Mouse (Mus musculus) neural tube, embryonic 12.5 days (tissue): ENCODE measurements around the gene Gm11127. TPM values are rescaled to one million over a fixed set of nuclear protein-coding genes. Genes with fewer than 3 reads are reported as not detected.

Source experiments
- ATAC-seq: fragments of 200-750 bp; cut with Nextera tagmentation; 2 replicates; pipeline ENCODE4 v1.8.0; 2017; ENCODE audit warnings: low read depth, mild to moderate bottlenecking, moderate TSS enrichment, moderate library complexity; ENCODE audit not compliant: low FRiP score
- H3K27ac ChIP-seq: fragments of 300-500 bp; sonication (generic); 2 replicates; pipeline ENCODE4 v1.5.1; 2016
- H3K27me3 ChIP-seq: fragments of 300-500 bp; sonication (generic); replicated peaks from 2 replicates; pipeline ENCODE4 v1.6.1; 2016; ENCODE audit warnings: mild to moderate bottlenecking
- H3K36me3 ChIP-seq: fragments of 300-500 bp; sonication (generic); 2 replicates; pipeline ENCODE4 v1.6.1; 2016; ENCODE audit warnings: mild to moderate bottlenecking
- H3K4me1 ChIP-seq: fragments of 300-500 bp; sonication (generic); 2 replicates; pipeline ENCODE4 v1.6.1; 2016
- H3K4me2 ChIP-seq: fragments of 300-500 bp; sonication (generic); replicated peaks from 2 replicates; pipeline ENCODE4 v1.6.1; 2016; ENCODE audit warnings: mild to moderate bottlenecking
- H3K4me3 ChIP-seq: fragments of 300-500 bp; sonication (generic); 2 replicates; pipeline ENCODE4 v1.5.1; 2016
- H3K9ac ChIP-seq: fragments of 300-500 bp; sonication (generic); 2 replicates; pipeline ENCODE4 v1.6.1; 2016; ENCODE audit warnings: mild to moderate bottlenecking
- H3K9me3 ChIP-seq: fragments of 300-500 bp; sonication (generic); 2 replicates; pipeline ENCODE4 v1.6.1; 2016; ENCODE audit warnings: mild to moderate bottlenecking
- WGBS: fragments of 180-500 bp; shearing (Covaris S2); methylation state at CpG from one replicate; pipeline ENCODE4 v1.1.7; 2016; 5-methylcytosine and 5-hydroxymethylcytosine counted together
- polyA plus RNA-seq: library from polyadenylated mRNA; unstranded; fragments of >200 nt; fragmentation: Nextera tagmentation; extraction: Ambion mirVana; gene quantifications from 2 replicates; pipeline ENCODE4 v1.2.1, GENCODE M21; 2016

The Gm11127 gene
- polyA plus RNA-seq, 1 experiment from 2014 or later = not detected

- H3K9ac ChIP-seq = no peak overlapping the region
Measured at GRCm38 (mm10) chr17:36017046-36017445, 41.1 kb downstream of the Gm11127 start.

GRCm38 (mm10) chr17:36014977-36015376, 43.2 kb downstream of the Gm11127 start:
- Histone ChIP-seq H3K9me3 (no peaks in the 10 kb centered on the region), H3K36me3 (peaks cover 12% of the 10 kb centered on the region), H3K27me3 (no peaks in the 10 kb centered on the region), H3K9ac (no peak overlapping the region), H3K4me3 (no peak overlapping the region), H3K27ac (no peak overlapping the region), H3K4me1 (no peaks in the 10 kb centered on the region), H3K4me2 (no peak overlapping the region)
- WGBS = 98% methylated on average over 5 of the region's 5 CpGs
- no peak for ATAC-seq

More at GRCm38 (mm10) chr17:36017046-36017445, 41.1 kb downstream of the Gm11127 start:
- Histone ChIP-seq H3K36me3 (peaks cover 12% of the 10 kb centered on the region), H3K27me3 (no peaks in the 10 kb centered on the region), H3K4me2 (no peak overlapping the region), H3K4me1 (no peaks in the 10 kb centered on the region), H3K27ac (no peak overlapping the region), H3K9me3 (no peaks in the 10 kb centered on the region), H3K4me3 (no peak overlapping the region)
- 93% methylated on average over 5 of the region's 5 CpGs for WGBS
- no peak for ATAC-seq

Other genes with a start within 250 kb of the Gm11127 start
- 5.2 and 7.9 TPM in 2 replicates for gene Ier3, start 236.7 kb downstream of the Gm11127 start, polyA plus RNA-seq
- gene Flot1, start 235.1 kb downstream of the Gm11127 start, polyA plus RNA-seq = 60.5 and 60.6 TPM in 2 replicates
- 1,533 and 1,543 TPM in 2 replicates for gene Tubb5, start 220.1 kb downstream of the Gm11127 start, polyA plus RNA-seq
- gene Mdc1, start 216.9 kb downstream of the Gm11127 start, polyA plus RNA-seq = 13.6 and 14.7 TPM in 2 replicates
- 40.5 and 41.3 TPM in 2 replicates for gene Nrm, start 197.1 kb downstream of the Gm11127 start, polyA plus RNA-seq
- gene Ppp1r18, start 192.8 kb downstream of the Gm11127 start, polyA plus RNA-seq = 34.6 and 35.1 TPM in 2 replicates
- 43.3 and 45.9 TPM in 2 replicates for gene Dhx16, start 178.6 kb downstream of the Gm11127 start, polyA plus RNA-seq
- 26.8 and 30.3 TPM in 2 replicates for gene 2310061I04Rik, start 160.9 kb downstream of the Gm11127 start, polyA plus RNA-seq
- 299 and 304 TPM in 2 replicates for gene Atat1, start 148.3 kb downstream of the Gm11127 start, polyA plus RNA-seq
- gene Mrps18b, start 142.0 kb downstream of the Gm11127 start, polyA plus RNA-seq = 55.3 and 56.1 TPM in 2 replicates
- 60.2 and 61.6 TPM in 2 replicates for gene Ppp1r10, start 141.9 kb downstream of the Gm11127 start, polyA plus RNA-seq
- gene Abcf1, start 88.6 kb downstream of the Gm11127 start, polyA plus RNA-seq = 105 and 112 TPM in 2 replicates
- gene Gnl1, start 78.5 kb downstream of the Gm11127 start, polyA plus RNA-seq = 53.3 and 53.5 TPM in 2 replicates
- 50.9 and 56.1 TPM in 2 replicates for gene Prr3, start 78.1 kb downstream of the Gm11127 start, polyA plus RNA-seq
- gene H2-T24, start 37.8 kb downstream of the Gm11127 start, polyA plus RNA-seq = 4.5 and 5.2 TPM in 2 replicates
- 3.6 and 4.0 TPM in 2 replicates for gene H2-T23, start 25.5 kb downstream of the Gm11127 start, polyA plus RNA-seq
- gene H2-T22, start 15.6 kb downstream of the Gm11127 start, polyA plus RNA-seq = 7.4 and 7.7 TPM in 2 replicates
- not detected in 2 replicates for gene Gm6034, start 15.4 kb downstream of the Gm11127 start, polyA plus RNA-seq
- gene Gm19684, start 63.3 kb upstream of the Gm11127 start, polyA plus RNA-seq = not detected in 2 replicates
- gene Gm7030, start 71.1 kb upstream of the Gm11127 start, polyA plus RNA-seq = not detected in 2 replicates
- 0.25 TPM in 1 of 2 replicates, not detected in the other for gene Gm8909, start 110.2 kb upstream of the Gm11127 start, polyA plus RNA-seq
- not detected in 2 replicates for gene H2-T3, start 131.9 kb upstream of the Gm11127 start, polyA plus RNA-seq
- 84.2 and 94.0 TPM in 2 replicates for gene Rpp21, start 199.7 kb upstream of the Gm11127 start, polyA plus RNA-seq
- 25.4 and 27.5 TPM in 2 replicates for gene Trim39, start 213.9 kb upstream of the Gm11127 start, polyA plus RNA-seq
- gene H2-M10.2, start 228.1 kb upstream of the Gm11127 start, polyA plus RNA-seq = not detected in 2 replicates